Mouse (Mus musculus) kidney, postnatal 25 days (tissue): ENCODE measurements at regions not wholly inside any gene's neighbourhood (a gene's known extent, or its start where the extent isn't known, plus 50 kb on each side); places are given as distances from the start of the nearest gene placed in this dataset.
"Not testable (repeated sequence)": the region's sequence is repeated elsewhere in the genome, so short reads cannot be mapped to it uniquely, and the experiment has no call there.

Source experiments
- DNase-seq, 2 experiments: peaks; one replicate each; pipeline ENCODE4 v3.0.0; 2021; ENCODE audit warnings: mixed read lengths in 2 of 2

DNA sequence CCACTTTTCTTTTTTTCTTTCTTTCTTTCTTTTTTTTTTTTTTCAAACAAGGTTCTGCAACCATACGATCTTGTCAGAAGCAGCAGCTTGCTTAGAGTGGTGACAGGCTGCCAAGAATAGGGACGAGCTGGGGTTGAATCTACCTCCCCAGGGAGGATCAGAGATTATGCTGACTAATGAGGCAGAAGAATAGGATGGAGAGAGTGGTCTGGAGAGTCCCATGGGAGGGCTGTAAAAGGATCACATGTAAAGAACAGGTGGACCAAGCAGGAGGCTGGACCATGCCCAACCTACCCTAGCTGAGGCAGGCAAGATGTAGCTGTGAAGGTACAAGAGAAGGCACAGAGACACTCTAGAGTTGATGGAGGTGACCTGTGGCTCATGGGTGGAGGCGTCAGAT, 274.4 kb upstream of the Trpc7 start:
- no peak for DNase-seq

DNA sequence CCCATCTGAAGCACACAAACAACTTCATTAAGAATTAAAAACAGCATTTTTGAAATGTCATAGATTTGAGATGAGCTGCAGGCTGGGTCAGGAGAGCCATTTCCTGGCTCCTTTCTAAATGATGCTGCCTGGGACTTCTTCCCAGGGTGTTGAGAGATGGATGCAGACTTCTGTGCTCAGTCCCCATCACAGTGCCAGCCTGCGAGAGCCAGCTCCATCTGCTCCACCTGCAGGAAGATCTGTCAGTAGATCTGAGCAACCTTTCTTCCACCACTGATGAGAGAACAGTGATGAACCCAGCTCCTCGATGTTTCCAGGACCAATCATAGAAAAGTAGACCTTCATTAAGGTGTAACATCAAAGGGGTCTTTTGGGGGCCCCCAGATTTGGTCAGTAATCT, 273.8 kb upstream of the Trpc7 start:
- no peak for DNase-seq

DNA sequence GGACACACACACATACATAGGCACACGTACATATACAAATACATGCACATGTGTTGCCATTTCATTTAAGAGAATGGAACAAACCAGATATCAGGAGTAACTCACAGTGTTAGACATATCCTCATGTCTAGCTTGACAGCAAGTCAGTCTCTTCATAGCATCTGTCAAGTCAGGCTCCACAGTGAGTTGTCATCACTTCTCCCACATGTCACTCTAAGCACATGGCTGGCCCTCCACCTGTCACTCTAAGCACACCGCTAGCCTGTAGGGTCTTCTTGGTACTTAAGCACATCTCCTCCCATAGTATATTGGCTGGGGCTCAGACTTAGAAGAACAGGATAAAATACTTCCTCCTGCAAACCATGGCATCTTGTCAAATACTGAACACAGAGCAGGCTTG, 269.6 kb upstream of the Trpc7 start:
- DNase-seq = no peak

- no peak for DNase-seq
Measured at GRCm38 (mm10) chr13:57152787-57153186, 257.0 kb upstream of the Trpc7 start.

DNA sequence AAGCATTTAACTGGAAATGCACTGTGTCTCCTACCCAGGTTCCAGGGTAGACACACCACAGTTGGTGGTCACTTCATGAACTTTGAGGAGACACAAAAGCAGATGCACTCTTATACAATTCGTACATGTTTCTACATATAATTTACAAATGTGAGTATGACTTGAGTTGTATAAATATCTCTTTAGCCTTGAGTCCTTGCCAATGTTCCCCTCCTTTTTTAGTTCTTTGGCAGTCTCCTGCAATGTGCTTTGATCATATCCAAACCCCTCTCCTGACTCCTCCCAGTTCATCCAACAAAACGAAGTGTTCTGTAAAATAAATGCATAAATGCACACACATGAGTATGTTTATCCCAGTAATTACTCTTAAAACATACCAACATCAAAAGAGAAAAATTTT, 251.8 kb upstream of the Trpc7 start:
- no peak for DNase-seq

DNA sequence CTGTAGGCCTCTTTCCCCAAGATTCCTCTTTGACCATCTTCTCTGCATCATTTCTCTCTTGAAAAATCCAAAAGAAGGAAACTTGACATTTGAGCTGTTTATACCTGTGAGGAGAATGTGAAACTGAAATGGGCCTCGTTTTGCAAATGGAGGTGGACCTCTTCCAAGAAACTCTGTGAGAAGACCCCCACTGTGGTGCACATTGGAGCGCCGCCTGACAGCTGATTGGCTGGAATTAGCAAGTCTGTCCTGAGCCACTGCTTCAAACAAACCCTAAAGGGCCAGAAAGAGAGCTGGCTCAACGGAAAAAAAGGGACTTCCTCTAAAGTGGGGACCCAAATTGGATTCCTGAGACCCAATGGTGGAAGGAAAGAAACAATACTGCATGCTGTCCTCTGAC, 250.9 kb upstream of the Trpc7 start:
- DNase-seq = no peak

- no peak for DNase-seq
Measured at GRCm38 (mm10) chr13:57145782-57146181, 250.0 kb upstream of the Trpc7 start.

DNA sequence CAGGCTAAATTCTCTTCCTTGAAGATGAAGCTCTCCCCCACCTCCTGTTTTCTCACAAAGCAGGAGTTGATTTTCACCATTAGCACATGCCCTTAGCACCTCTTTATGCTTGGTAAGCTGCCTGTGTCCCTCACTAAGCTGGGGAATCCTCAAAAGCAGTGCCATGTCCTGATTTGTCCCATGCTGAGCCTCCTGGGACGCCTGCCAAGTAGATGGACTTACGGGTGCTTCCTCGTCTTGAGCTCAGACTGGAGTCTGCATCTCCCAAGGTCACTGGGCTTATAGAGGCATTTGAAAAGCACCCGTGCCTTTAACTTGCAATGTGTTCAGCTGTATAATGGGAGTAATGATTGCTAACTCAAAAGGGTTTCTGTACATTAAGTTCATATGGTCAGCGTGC, 247.1 kb upstream of the Trpc7 start:
- peak in 1 of 2 experiments; percentile 23 for DNase-seq

GRCm38 (mm10) chr13:57142441-57142840, 246.6 kb upstream of the Trpc7 start:
- DNase-seq = no peak

DNA sequence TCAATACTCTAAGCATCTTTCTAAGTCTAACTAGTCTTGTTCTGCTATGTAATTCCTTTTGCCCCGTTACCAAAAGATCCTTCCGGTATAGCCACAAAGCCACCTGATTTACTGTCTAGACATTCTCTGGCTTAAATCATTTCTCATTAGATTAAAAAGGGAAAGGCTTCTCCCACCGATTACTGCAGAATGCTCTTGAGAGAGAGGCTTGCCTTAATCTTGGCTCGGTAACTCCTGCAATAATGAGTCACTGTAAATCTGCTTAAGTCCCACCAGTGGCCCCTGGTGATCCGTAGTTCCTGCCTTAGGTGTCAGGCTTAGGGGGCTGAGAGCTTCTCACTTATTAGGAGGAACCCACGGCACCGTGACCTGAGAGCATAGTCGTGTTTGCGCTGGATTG, 220.1 kb upstream of the Trpc7 start:
- DNase-seq = no peak

DNA sequence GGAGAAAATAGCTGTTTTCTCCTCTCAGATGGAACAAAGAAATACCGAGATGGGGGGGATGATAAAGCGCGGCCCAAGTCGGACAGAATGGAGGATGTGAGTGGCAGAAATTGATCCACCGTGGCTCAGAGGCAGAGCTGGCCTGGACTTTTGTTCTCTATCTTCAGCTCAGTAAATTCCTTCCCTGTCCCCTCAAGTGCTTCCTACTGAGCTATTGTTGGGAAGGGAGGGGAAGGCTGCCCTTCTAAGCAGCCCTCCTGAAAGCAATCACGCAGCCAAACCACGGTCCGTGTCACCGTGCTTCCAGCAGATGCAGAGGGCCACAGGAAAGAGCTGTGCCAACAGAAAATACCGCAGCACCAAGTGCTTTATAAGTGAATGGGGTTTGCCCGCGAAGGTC, 212.2 kb upstream of the Trpc7 start:
- DNase-seq = no peak

- no peak for DNase-seq
Measured at GRCm38 (mm10) chr13:57099601-57100000, 203.8 kb upstream of the Trpc7 start.

GRCm38 (mm10) chr13:57091886-57092285, 196.1 kb upstream of the Trpc7 start:
- no peak for DNase-seq

GRCm38 (mm10) chr13:57089381-57090075, 193.7 kb upstream of the Trpc7 start:
- no peak for DNase-seq

DNA sequence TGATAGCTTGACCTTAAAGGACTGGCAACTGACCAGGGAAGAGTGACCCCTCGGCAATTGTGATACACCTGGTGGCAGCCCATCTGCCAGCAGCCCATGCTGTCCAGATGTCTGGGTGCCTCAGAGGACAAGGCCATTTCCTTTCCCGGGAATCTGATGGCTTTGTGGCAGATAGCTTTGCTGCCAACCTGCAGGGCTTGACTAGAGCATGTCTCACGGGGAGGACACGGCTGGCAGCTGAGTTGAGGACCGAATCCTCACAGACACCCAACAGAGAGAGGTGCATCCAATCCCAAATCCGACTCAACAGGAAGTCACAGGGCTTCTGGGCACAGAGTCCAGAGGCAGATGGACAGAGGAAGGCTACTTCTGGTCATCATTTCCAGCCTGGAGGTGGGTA, 192.2 kb upstream of the Trpc7 start:
- DNase-seq = no peak

- DNase-seq = no peak
Measured at GRCm38 (mm10) chr13:57087398-57087797, 191.6 kb upstream of the Trpc7 start.

GRCm38 (mm10) chr13:57083751-57084150, 188.0 kb upstream of the Trpc7 start:
- DNase-seq = no peak

GRCm38 (mm10) chr13:57070479-57070878, 174.7 kb upstream of the Trpc7 start:
- DNase-seq = no peak

- no peak for DNase-seq
Measured at GRCm38 (mm10) chr13:57061656-57062055, 165.9 kb upstream of the Trpc7 start.

- no peak for DNase-seq
Measured at GRCm38 (mm10) chr13:57061074-57061473, 165.3 kb upstream of the Trpc7 start.

- DNase-seq = no peak
Measured at GRCm38 (mm10) chr13:57056786-57057185, 161.0 kb upstream of the Trpc7 start.

GRCm38 (mm10) chr13:57055409-57056195, 159.8 kb upstream of the Trpc7 start:
- DNase-seq = no peak

- DNase-seq = no peak
Measured at GRCm38 (mm10) chr13:57053361-57053760, 157.6 kb upstream of the Trpc7 start.

GRCm38 (mm10) chr13:57046130-57046529, 150.3 kb upstream of the Trpc7 start:
- DNase-seq = not testable (repeated sequence)

DNA sequence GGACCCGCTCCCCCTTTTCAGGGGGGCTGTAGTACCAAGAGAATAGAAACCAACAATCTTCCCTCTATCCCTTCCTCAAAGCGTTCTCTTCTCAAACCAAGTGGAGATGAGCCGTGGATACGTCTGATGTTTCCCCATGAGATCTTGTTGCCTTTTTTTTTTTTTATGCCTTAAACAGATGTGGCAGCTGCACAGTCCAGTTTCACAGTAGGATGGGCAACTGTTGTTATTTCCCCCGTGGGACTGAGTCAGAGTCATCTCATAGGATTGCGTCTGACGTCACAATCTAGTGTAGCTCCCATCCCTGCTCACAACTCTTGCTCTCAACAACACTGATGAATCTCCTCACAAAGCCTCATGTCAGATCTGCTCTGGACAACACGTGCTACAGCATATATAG, 148.7 kb upstream of the Trpc7 start:
- no peak for DNase-seq
